Mouse (Mus musculus): ENCODE data around the gene Fhl4. TPM values are rescaled to one million over a fixed set of nuclear protein-coding genes. Genes with fewer than 3 reads are reported as not detected.

The Fhl4 gene
- polyA plus RNA-seq, 1 experiment, result 0.05 TPM

DNA sequence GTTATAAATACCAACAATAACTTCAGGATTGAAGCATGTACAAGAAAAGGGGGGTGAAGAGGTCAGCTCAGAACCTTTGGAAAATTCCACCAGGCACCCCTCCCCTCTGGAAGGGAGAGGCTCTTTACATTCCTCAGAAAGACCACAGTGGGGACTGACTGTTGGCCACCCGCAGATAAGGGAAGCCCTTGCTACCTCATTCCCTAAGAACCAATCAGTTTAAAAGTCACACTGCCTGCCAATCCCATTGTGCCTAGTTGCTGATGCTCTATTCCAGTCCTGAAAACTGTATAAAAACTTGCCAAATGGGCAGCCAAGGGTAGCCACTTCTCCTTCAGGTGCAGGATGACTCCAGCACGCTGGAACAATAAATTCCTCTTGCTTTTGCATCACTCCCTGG, 47.4 kb downstream of the Fhl4 start:
- Histone ChIP-seq H3K27me3 (ENCODE audit: control insufficient read depth, insufficient read depth, low read length) (no peaks in the 10 kb centered on the region), H3K27ac (ENCODE audit: insufficient read depth, low read depth, low read length) (no peak overlapping the region), H3K4me1 (ENCODE audit: control insufficient read depth, insufficient read depth, insufficient read length, low read length) (no peaks in the 10 kb centered on the region), H3K36me3 (ENCODE audit: control insufficient read depth, insufficient read depth, low read length) (no peaks in the 10 kb centered on the region), H3K4me3 (ENCODE audit: low read depth, low read length) (no peak overlapping the region)
- WGBS, result 93% methylated on average over 2 of the region's 2 CpGs
- TF ChIP-seq POLR2A (IDR thresholded peaks at IDR 0.05; ENCODE audit: low read depth, low read length) (no peak), CTCF (IDR thresholded peaks at IDR 0.05; ENCODE audit: extremely low read depth, insufficient read length, insufficient replicate concordance, low read depth, low read length) (no peak)

DNA sequence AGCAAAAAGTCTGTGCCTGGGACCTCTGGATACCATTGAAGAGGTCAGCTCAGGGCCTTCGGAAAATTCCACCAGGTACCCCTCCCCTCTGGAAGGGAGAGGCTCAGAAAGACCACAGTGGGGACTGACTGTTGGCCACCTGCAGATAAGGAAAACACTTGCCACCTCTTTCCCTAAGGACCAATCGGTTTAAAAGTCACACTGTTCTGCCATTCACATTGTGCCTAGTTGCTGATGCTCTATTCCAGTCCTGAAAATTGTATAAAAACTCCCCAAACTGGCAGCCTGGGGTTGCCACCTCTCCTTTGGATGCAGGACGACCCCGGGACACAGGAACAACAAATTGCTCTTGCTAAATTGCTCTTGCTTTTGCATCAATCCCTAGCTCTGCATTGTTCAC, 49.8 kb downstream of the Fhl4 start:
- Histone ChIP-seq H3K4me1 (ENCODE audit: control insufficient read depth, insufficient read depth, insufficient read length, low read length) (no peaks in the 10 kb centered on the region), H3K27ac (ENCODE audit: insufficient read depth, low read depth, low read length) (no peak overlapping the region), H3K36me3 (ENCODE audit: control insufficient read depth, insufficient read depth, low read length) (no peaks in the 10 kb centered on the region), H3K4me3 (ENCODE audit: low read depth, low read length) (no peak overlapping the region), H3K27me3 (ENCODE audit: control insufficient read depth, insufficient read depth, low read length) (no peaks in the 10 kb centered on the region)
- TF ChIP-seq POLR2A (IDR thresholded peaks at IDR 0.05; ENCODE audit: low read depth, low read length) (no peak), CTCF (IDR thresholded peaks at IDR 0.05; ENCODE audit: extremely low read depth, insufficient read length, insufficient replicate concordance, low read depth, low read length) (no peak)
- WGBS, result 30% methylated on average over 4 of the region's 4 CpGs

- H3K27ac ChIP-seq (ENCODE audit: insufficient read depth, low read depth, low read length), result no peak overlapping the region
- TF ChIP-seq POLR2A (IDR thresholded peaks at IDR 0.05; ENCODE audit: low read depth, low read length) (no peak), CTCF (IDR thresholded peaks at IDR 0.05; ENCODE audit: extremely low read depth, insufficient read length, insufficient replicate concordance, low read depth, low read length) (no peak)
- no peaks in the 10 kb centered on the region for H3K4me1 ChIP-seq (ENCODE audit: control insufficient read depth, insufficient read depth, insufficient read length, low read length)
- no peak overlapping the region for H3K4me3 ChIP-seq (ENCODE audit: low read depth, low read length)
- H3K36me3 ChIP-seq (ENCODE audit: control insufficient read depth, insufficient read depth, low read length), result no peaks in the 10 kb centered on the region
- 37% methylated on average over 4 of the region's 4 CpGs for WGBS
- no peaks in the 10 kb centered on the region for H3K27me3 ChIP-seq (ENCODE audit: control insufficient read depth, insufficient read depth, low read length)
These were observed 51.6 kb downstream of the Fhl4 start for GRCm38 (mm10) chr10:85050668-85051208.

GRCm38 (mm10) chr10:85048008-85048407, 54.3 kb downstream of the Fhl4 start:
- Histone ChIP-seq H3K4me1 (ENCODE audit: control insufficient read depth, insufficient read depth, insufficient read length, low read length) (no peaks in the 10 kb centered on the region), H3K27ac (ENCODE audit: insufficient read depth, low read depth, low read length) (no peak overlapping the region), H3K4me3 (ENCODE audit: low read depth, low read length) (no peak overlapping the region), H3K27me3 (ENCODE audit: control insufficient read depth, insufficient read depth, low read length) (no peaks in the 10 kb centered on the region; the same call in none of the 2 replicates), H3K36me3 (ENCODE audit: control insufficient read depth, insufficient read depth, low read length) (no peaks in the 10 kb centered on the region)
- WGBS, result 95% methylated on average over 8 of the region's 8 CpGs
- TF ChIP-seq CTCF (IDR thresholded peaks at IDR 0.05; ENCODE audit: extremely low read depth, insufficient read length, insufficient replicate concordance, low read depth, low read length), result no peak
- TF ChIP-seq POLR2A (IDR thresholded peaks at IDR 0.05; ENCODE audit: low read depth, low read length), result no peak

- Histone ChIP-seq H3K27me3 (ENCODE audit: control insufficient read depth, insufficient read depth, low read length) (no peaks in the 10 kb centered on the region; the same call in none of the 2 replicates), H3K4me3 (ENCODE audit: low read depth, low read length) (no peak overlapping the region), H3K36me3 (ENCODE audit: control insufficient read depth, insufficient read depth, low read length) (no peaks in the 10 kb centered on the region), H3K4me1 (ENCODE audit: control insufficient read depth, insufficient read depth, insufficient read length, low read length) (no peaks in the 10 kb centered on the region), H3K27ac (ENCODE audit: insufficient read depth, low read depth, low read length) (no peak overlapping the region)
- TF ChIP-seq POLR2A (IDR thresholded peaks at IDR 0.05; ENCODE audit: low read depth, low read length), result no peak
- TF ChIP-seq CTCF (IDR thresholded peaks at IDR 0.05; ENCODE audit: extremely low read depth, insufficient read length, insufficient replicate concordance, low read depth, low read length), result no peak
- WGBS, result 24% methylated on average over 5 of the region's 5 CpGs
These were observed 55.7 kb downstream of the Fhl4 start for GRCm38 (mm10) chr10:85046585-85046984.

Other genes starting within 250 kb of the Fhl4 start
- 2.2 and 4.2 TPM in 2 replicates for gene Ric8b, start 184.9 kb downstream of the Fhl4 start, polyA plus RNA-seq (2012; rRNA removed)
- gene Tmem263, start 132 bp upstream of the Fhl4 start, polyA plus RNA-seq (2012; rRNA removed), result 5.1 and 7.3 TPM in 2 replicates
- gene Mterf2, start 25.5 kb upstream of the Fhl4 start, polyA plus RNA-seq (2012; rRNA removed), result 2.2 and 2.5 TPM in 2 replicates
- 6.5 and 14.7 TPM in 2 replicates for gene Cry1, start 82.6 kb upstream of the Fhl4 start, polyA plus RNA-seq (2012; rRNA removed)

All from small intestine, adult 2 months (tissue).